Mouse (Mus musculus) lung, postnatal 0 days (tissue): ENCODE data around the gene Fbxo24. TPM values are rescaled to one million over a fixed set of nuclear protein-coding genes. Genes with fewer than 3 reads are reported as not detected.
A peak's percentile ranks its signal among the peaks of the same experiment; 100 is the strongest.

Experiments
- ATAC-seq: fragments of 200-750 bp; cut with Nextera tagmentation; 2 replicates; pipeline ENCODE4 v1.8.0; 2017; ENCODE audit warnings: moderate library complexity
- DNase-seq: peaks from one replicate; pipeline ENCODE4 v3.0.0-alpha.2; 2016; ENCODE audit warnings: low spot score
- H3K27ac ChIP-seq: fragments of 300-500 bp; sonication (generic); 2 replicates; pipeline ENCODE4 v1.5.1; 2014; ENCODE audit warnings: antibody characterized with exemption, mild to moderate bottlenecking, low read length, mixed read lengths
- H3K27me3 ChIP-seq: fragments of 300-500 bp; sonication (generic); replicated peaks from 2 replicates; pipeline ENCODE4 v1.6.1; 2014; ENCODE audit warnings: low read length, mixed read lengths; ENCODE audit not compliant: insufficient read depth
- H3K36me3 ChIP-seq: fragments of 300-500 bp; sonication (generic); 2 replicates; pipeline ENCODE4 v1.6.1; 2014; ENCODE audit warnings: low read length, mixed read lengths; ENCODE audit not compliant: insufficient read depth
- H3K4me1 ChIP-seq: fragments of 300-500 bp; sonication (generic); 2 replicates; pipeline ENCODE4 v1.6.1; 2014; ENCODE audit warnings: antibody characterized with exemption, low read depth, low read length, mixed read lengths; ENCODE audit not compliant: insufficient read depth
- H3K4me2 ChIP-seq: fragments of 300-500 bp; sonication (generic); replicated peaks from 2 replicates; pipeline ENCODE4 v1.6.1; 2014; ENCODE audit warnings: low read depth, mild to moderate bottlenecking, low read length, moderate library complexity, mixed read lengths
- H3K4me3 ChIP-seq: fragments of 300-500 bp; sonication (generic); 2 replicates; pipeline ENCODE4 v1.5.1; 2014; ENCODE audit warnings: low read depth, low read length
- H3K9ac ChIP-seq: fragments of 300-500 bp; sonication (generic); replicated peaks from 2 replicates; pipeline ENCODE4 v1.6.1; 2014; ENCODE audit warnings: low read depth, mild to moderate bottlenecking
- H3K9me3 ChIP-seq: fragments of 300-500 bp; sonication (generic); 2 replicates; pipeline ENCODE4 v1.6.1; 2016; ENCODE audit warnings: low read length, mixed read lengths
- CTCF ChIP-seq: IDR thresholded peaks from 2 replicates; pipeline ENCODE4 v1.5.1; 2016; ENCODE audit warnings: antibody characterized with exemption, mild to moderate bottlenecking
- EP300 ChIP-seq: IDR thresholded peaks from 2 replicates; pipeline ENCODE4 v1.6.1; 2016; ENCODE audit warnings: antibody characterized with exemption, mild to moderate bottlenecking, control low read depth
- WGBS: fragments of 180-500 bp; shearing (Covaris S2); extraction: QIAGEN DNeasy Blood & Tissue Kit; methylation state at CpG from one replicate; pipeline ENCODE4 v1.1.7; 2014; 5-methylcytosine and 5-hydroxymethylcytosine counted together
- polyA plus RNA-seq: library from polyadenylated mRNA; unstranded; fragments of >200 nt; fragmentation: Nextera tagmentation; extraction: Ambion mirVana; gene quantifications from 2 replicates; pipeline ENCODE4 v1.2.1, GENCODE M21; 2015

Gene Fbxo24
- polyA plus RNA-seq, 1 experiment from 2014 or later: 0.19 TPM

GRCm38 (mm10) chr5:137600619-137601364 lies 28.0 kb downstream of the Fbxo24 start, which contains the start of gene Mospd3:
TSS of gene Mospd3 (minus strand) at chr5:137601058.
- Histone ChIP-seq H3K4me3 (peak within 1 kb of the TSS; percentile 75), H3K36me3 (no peaks in the 10 kb centered on the region), H3K4me1 (peaks cover 5% of the 10 kb centered on the region), H3K27ac (peak within 1 kb of the TSS; percentile 92), H3K9ac (peak within 1 kb of the TSS; percentile 70), H3K27me3 (no peaks in the 10 kb centered on the region), H3K4me2 (peak within 1 kb of the TSS; percentile 93), H3K9me3 (no peaks in the 10 kb centered on the region)
- WGBS: under 1% methylated on average over 41 of the region's 41 CpGs
- peak; percentile 97 for ATAC-seq
- TF ChIP-seq EP300: peak; percentile 83; the same call in 1 of the 2 replicates
- TF ChIP-seq CTCF: no peak
- DNase-seq: peak; percentile 100

GRCm38 (mm10) chr5:137600281-137600618 lies 28.6 kb downstream of the Fbxo24 start:
- H3K4me3 ChIP-seq: peak overlapping the region; percentile 75
- peak; percentile 36 for ATAC-seq
- TF ChIP-seq EP300: no peak
- no peak for TF ChIP-seq CTCF
- H3K4me1 ChIP-seq: peaks cover 5% of the 10 kb centered on the region
- H3K9ac ChIP-seq: peak overlapping the region; percentile 70
- 2% methylated on average over 17 of the region's 19 CpGs for WGBS
- peak overlapping the region; percentile 60 for H3K27ac ChIP-seq
- H3K9me3 ChIP-seq: no peaks in the 10 kb centered on the region
- peak overlapping the region; percentile 93 for H3K4me2 ChIP-seq
- DNase-seq: peak; percentile 22
- no peaks in the 10 kb centered on the region for H3K27me3 ChIP-seq
- H3K36me3 ChIP-seq: no peaks in the 10 kb centered on the region

- peak overlapping the region; percentile 70 for H3K9ac ChIP-seq
- H3K36me3 ChIP-seq: no peaks in the 10 kb centered on the region
- H3K9me3 ChIP-seq: no peaks in the 10 kb centered on the region
- 56% methylated on average over 9 of the region's 9 CpGs for WGBS
- H3K27me3 ChIP-seq: no peaks in the 10 kb centered on the region
- H3K4me3 ChIP-seq: peak overlapping the region; percentile 75
- no peak overlapping the region; the same call in 1 of the 2 replicates for H3K27ac ChIP-seq
- peak overlapping the region; percentile 93 for H3K4me2 ChIP-seq
- TF ChIP-seq EP300: no peak
- TF ChIP-seq CTCF: no peak
- H3K4me1 ChIP-seq: peaks cover 5% of the 10 kb centered on the region
- DNase-seq (no peak), ATAC-seq (no peak)
Observed at GRCm38 (mm10) chr5:137599600-137599999, 29.2 kb downstream of the Fbxo24 start.

GRCm38 (mm10) chr5:137598100-137598826 lies 30.5 kb downstream of the Fbxo24 start:
- Histone ChIP-seq H3K9ac (no peak overlapping the region), H3K27me3 (no peaks in the 10 kb centered on the region), H3K4me3 (no peak overlapping the region), H3K4me2 (no peak overlapping the region), H3K9me3 (no peaks in the 10 kb centered on the region), H3K36me3 (no peaks in the 10 kb centered on the region), H3K4me1 (peaks cover 5% of the 10 kb centered on the region), H3K27ac (no peak overlapping the region)
- TF ChIP-seq CTCF (no peak), EP300 (no peak)
- DNase-seq (no peak), ATAC-seq (no peak)
- WGBS: 80% methylated on average over 2 of the region's 2 CpGs

GRCm38 (mm10) chr5:137597625-137598024 lies 31.2 kb downstream of the Fbxo24 start:
- ATAC-seq (no peak), DNase-seq (no peak)
- no peaks in the 10 kb centered on the region for H3K27me3 ChIP-seq
- TF ChIP-seq CTCF (no peak), EP300 (no peak)
- H3K4me1 ChIP-seq: peaks cover 4% of the 10 kb centered on the region
- H3K27ac ChIP-seq: no peak overlapping the region
- no peak overlapping the region for H3K4me2 ChIP-seq
- 85% methylated on average over 6 of the region's 6 CpGs for WGBS
- H3K9me3 ChIP-seq: no peaks in the 10 kb centered on the region
- H3K9ac ChIP-seq: no peak overlapping the region
- H3K36me3 ChIP-seq: no peaks in the 10 kb centered on the region
- H3K4me3 ChIP-seq: no peak overlapping the region

GRCm38 (mm10) chr5:137596601-137597261 lies 32.1 kb downstream of the Fbxo24 start:
- Histone ChIP-seq H3K4me1 (no peaks in the 10 kb centered on the region), H3K36me3 (no peaks in the 10 kb centered on the region), H3K9ac (no peak overlapping the region), H3K9me3 (no peaks in the 10 kb centered on the region), H3K4me3 (no peak overlapping the region), H3K4me2 (no peak overlapping the region), H3K27ac (no peak overlapping the region), H3K27me3 (no peaks in the 10 kb centered on the region)
- TF ChIP-seq CTCF (no peak), EP300 (no peak)
- 42% methylated on average over 23 of the region's 30 CpGs for WGBS
- ATAC-seq: no peak
- DNase-seq: peak; percentile 34
